Mouse (Mus musculus): Measurements from ENCODE around the gene Camsap1. TPM values are rescaled to one million over a fixed set of nuclear protein-coding genes. Genes with fewer than 3 reads are reported as not detected.

Gene Camsap1
- polyA plus RNA-seq, 1 experiment from 2014 or later, result 4.2 TPM

- H3K4me2 ChIP-seq (ENCODE audit: low read depth, low read length), result no peak overlapping the region
- H3K4me1 ChIP-seq (ENCODE audit: control insufficient read depth, insufficient read depth, low read length), result no peaks in the 10 kb centered on the region
- 71% methylated on average over 3 of the region's 3 CpGs for WGBS
- no peaks in the 10 kb centered on the region for H3K27me3 ChIP-seq (replicated peaks; ENCODE audit: control insufficient read depth, insufficient read depth, low read length)
- no peaks in the 10 kb centered on the region for H3K9me3 ChIP-seq (ENCODE audit: control insufficient read depth, low read length)
- H3K27ac ChIP-seq (ENCODE audit: low read length), result no peak overlapping the region
- no peak overlapping the region for H3K9ac ChIP-seq (ENCODE audit: low read depth, low read length)
- peaks cover 3% of the 10 kb centered on the region; the same call in 1 of the 2 replicates for H3K36me3 ChIP-seq (ENCODE audit: control insufficient read depth, insufficient read depth, low read length)
- H3K4me3 ChIP-seq (ENCODE audit: low read length), result no peak overlapping the region
- no peak for ATAC-seq
Measured at GRCm38 (mm10) chr2:25947950-25948349, 35.1 kb downstream of the Camsap1 start.

DNA sequence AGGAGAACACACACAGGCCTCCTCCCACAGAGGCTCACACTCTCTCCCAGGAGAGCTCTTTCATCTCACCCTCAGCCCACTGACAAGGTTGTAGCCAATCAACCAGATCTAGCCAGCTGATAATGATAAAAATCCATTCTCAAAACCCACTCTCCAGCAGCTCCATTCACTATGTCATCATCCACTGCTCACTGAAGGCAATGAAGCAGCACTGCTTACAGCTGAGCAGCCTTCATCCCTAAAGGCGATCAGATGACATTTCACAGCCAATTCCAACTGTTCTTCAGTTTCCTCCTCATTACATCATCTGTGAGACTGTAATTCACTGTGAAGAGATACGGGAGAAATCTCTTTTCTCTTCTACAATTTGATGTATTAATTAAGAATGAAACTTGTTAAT lies 39.3 kb downstream of the Camsap1 start:
- Histone ChIP-seq H3K4me2 (ENCODE audit: low read depth, low read length) (no peak overlapping the region), H3K27me3 (replicated peaks; ENCODE audit: control insufficient read depth, insufficient read depth, low read length) (no peaks in the 10 kb centered on the region), H3K4me1 (ENCODE audit: control insufficient read depth, insufficient read depth, low read length) (no peaks in the 10 kb centered on the region), H3K36me3 (ENCODE audit: control insufficient read depth, insufficient read depth, low read length) (peaks cover 5% of the 10 kb centered on the region; the same call in 1 of the 2 replicates), H3K9ac (ENCODE audit: low read depth, low read length) (no peak overlapping the region), H3K9me3 (ENCODE audit: control insufficient read depth, low read length) (no peaks in the 10 kb centered on the region), H3K27ac (ENCODE audit: low read length) (no peak overlapping the region), H3K4me3 (ENCODE audit: low read length) (no peak overlapping the region)
- WGBS, result 90% methylated on average over 2 of the region's 2 CpGs
- no peak for ATAC-seq

- Histone ChIP-seq H3K4me3 (ENCODE audit: low read length) (no peak overlapping the region), H3K27ac (ENCODE audit: low read length) (no peak overlapping the region), H3K9me3 (ENCODE audit: control insufficient read depth, low read length) (no peaks in the 10 kb centered on the region), H3K36me3 (ENCODE audit: control insufficient read depth, insufficient read depth, low read length) (peaks cover 9% of the 10 kb centered on the region; the same call in 1 of the 2 replicates), H3K4me1 (ENCODE audit: control insufficient read depth, insufficient read depth, low read length) (no peaks in the 10 kb centered on the region), H3K4me2 (ENCODE audit: low read depth, low read length) (no peak overlapping the region), H3K27me3 (replicated peaks; ENCODE audit: control insufficient read depth, insufficient read depth, low read length) (no peaks in the 10 kb centered on the region), H3K9ac (ENCODE audit: low read depth, low read length) (no peak overlapping the region)
- 85% methylated on average over 6 of the region's 6 CpGs for WGBS
- no peak for ATAC-seq
Measured at GRCm38 (mm10) chr2:25940503-25940902, 42.6 kb downstream of the Camsap1 start.

GRCm38 (mm10) chr2:25931249-25931859 lies 51.7 kb downstream of the Camsap1 start:
- H3K4me1 ChIP-seq (ENCODE audit: control insufficient read depth, insufficient read depth, low read length), result no peaks in the 10 kb centered on the region

DNA sequence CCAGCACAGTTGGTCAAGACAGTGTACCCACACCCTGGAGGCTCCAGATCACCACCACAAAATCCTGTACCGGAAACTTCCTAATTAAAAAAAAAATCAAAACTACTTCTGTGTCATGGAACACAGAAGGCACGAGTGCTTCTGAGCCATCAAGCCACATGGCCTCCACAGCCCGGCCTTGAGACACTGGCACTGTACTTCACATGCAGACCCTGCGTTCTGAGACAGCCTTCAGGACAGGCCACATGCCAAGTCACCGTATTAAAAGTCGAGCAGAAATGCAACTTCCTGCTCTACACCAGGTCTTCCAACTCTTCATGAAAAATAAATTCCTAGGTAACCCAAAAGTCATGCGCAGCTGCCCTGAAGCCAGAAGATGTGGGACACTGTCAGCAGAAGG lies 55.3 kb downstream of the Camsap1 start:
- no peaks in the 10 kb centered on the region; the same call in 1 of the 2 replicates for H3K36me3 ChIP-seq (ENCODE audit: control insufficient read depth, insufficient read depth, low read length)
- H3K27ac ChIP-seq (ENCODE audit: low read length), result no peak overlapping the region
- H3K9me3 ChIP-seq (ENCODE audit: control insufficient read depth, low read length), result no peaks in the 10 kb centered on the region
- 94% methylated on average over 7 of the region's 7 CpGs for WGBS
- H3K27me3 ChIP-seq (replicated peaks; ENCODE audit: control insufficient read depth, insufficient read depth, low read length), result no peaks in the 10 kb centered on the region
- no peak overlapping the region for H3K4me3 ChIP-seq (ENCODE audit: low read length)
- no peak overlapping the region for H3K4me2 ChIP-seq (ENCODE audit: low read depth, low read length)
- no peak for ATAC-seq
- no peak overlapping the region for H3K9ac ChIP-seq (ENCODE audit: low read depth, low read length)
- no peaks in the 10 kb centered on the region for H3K4me1 ChIP-seq (ENCODE audit: control insufficient read depth, insufficient read depth, low read length)

More at GRCm38 (mm10) chr2:25931249-25931859, 51.7 kb downstream of the Camsap1 start:
- H3K36me3 ChIP-seq (ENCODE audit: control insufficient read depth, insufficient read depth, low read length), result peaks cover 7% of the 10 kb centered on the region
- H3K9ac ChIP-seq (ENCODE audit: low read depth, low read length), result no peak overlapping the region
- H3K4me2 ChIP-seq (ENCODE audit: low read depth, low read length), result no peak overlapping the region
- H3K27ac ChIP-seq (ENCODE audit: low read length), result no peak overlapping the region
- no peak overlapping the region for H3K4me3 ChIP-seq (ENCODE audit: low read length)
- no peaks in the 10 kb centered on the region for H3K9me3 ChIP-seq (ENCODE audit: control insufficient read depth, low read length)
- ATAC-seq, result no peak
- WGBS, result 76% methylated on average over 6 of the region's 6 CpGs
- H3K27me3 ChIP-seq (replicated peaks; ENCODE audit: control insufficient read depth, insufficient read depth, low read length), result no peaks in the 10 kb centered on the region

GRCm38 (mm10) chr2:25924934-25925333 lies 58.1 kb downstream of the Camsap1 start:
- Histone ChIP-seq H3K4me2 (ENCODE audit: low read depth, low read length) (no peak overlapping the region), H3K4me3 (ENCODE audit: low read length) (no peak overlapping the region), H3K27ac (ENCODE audit: low read length) (no peak overlapping the region), H3K9me3 (ENCODE audit: control insufficient read depth, low read length) (no peaks in the 10 kb centered on the region), H3K36me3 (ENCODE audit: control insufficient read depth, insufficient read depth, low read length) (no peaks in the 10 kb centered on the region), H3K9ac (ENCODE audit: low read depth, low read length) (no peak overlapping the region), H3K27me3 (replicated peaks; ENCODE audit: control insufficient read depth, insufficient read depth, low read length) (no peaks in the 10 kb centered on the region), H3K4me1 (ENCODE audit: control insufficient read depth, insufficient read depth, low read length) (peaks cover 8% of the 10 kb centered on the region)
- 84% methylated on average over 4 of the region's 4 CpGs for WGBS
- no peak for ATAC-seq

- no peaks in the 10 kb centered on the region for H3K9me3 ChIP-seq (ENCODE audit: control insufficient read depth, low read length)
- peaks cover 11% of the 10 kb centered on the region for H3K4me1 ChIP-seq (ENCODE audit: control insufficient read depth, insufficient read depth, low read length)
- no peak overlapping the region for H3K4me3 ChIP-seq (ENCODE audit: low read length)
- WGBS, result 70% methylated on average over 2 of the region's 2 CpGs
- ATAC-seq, result peak; percentile 73
- H3K27me3 ChIP-seq (replicated peaks; ENCODE audit: control insufficient read depth, insufficient read depth, low read length), result no peaks in the 10 kb centered on the region
- H3K9ac ChIP-seq (ENCODE audit: low read depth, low read length), result no peak overlapping the region
- H3K4me2 ChIP-seq (ENCODE audit: low read depth, low read length), result no peak overlapping the region
- no peak overlapping the region for H3K27ac ChIP-seq (ENCODE audit: low read length)
- no peaks in the 10 kb centered on the region for H3K36me3 ChIP-seq (ENCODE audit: control insufficient read depth, insufficient read depth, low read length)
Measured at GRCm38 (mm10) chr2:25923799-25924198, 59.3 kb downstream of the Camsap1 start.

- WGBS, result 49% methylated on average over 3 of the region's 3 CpGs
- Histone ChIP-seq H3K9me3 (ENCODE audit: control insufficient read depth, low read length) (no peaks in the 10 kb centered on the region), H3K36me3 (ENCODE audit: control insufficient read depth, insufficient read depth, low read length) (no peaks in the 10 kb centered on the region), H3K9ac (ENCODE audit: low read depth, low read length) (no peak overlapping the region), H3K27ac (ENCODE audit: low read length) (no peak overlapping the region), H3K27me3 (replicated peaks; ENCODE audit: control insufficient read depth, insufficient read depth, low read length) (no peaks in the 10 kb centered on the region), H3K4me1 (ENCODE audit: control insufficient read depth, insufficient read depth, low read length) (peaks cover 11% of the 10 kb centered on the region), H3K4me2 (ENCODE audit: low read depth, low read length) (no peak overlapping the region), H3K4me3 (ENCODE audit: low read length) (no peak overlapping the region)
- ATAC-seq, result peak; percentile 63
Measured at GRCm38 (mm10) chr2:25919972-25920371, 63.1 kb downstream of the Camsap1 start.

- WGBS, result 81% methylated on average over 2 of the region's 2 CpGs
- no peak overlapping the region for H3K9ac ChIP-seq (ENCODE audit: low read depth, low read length)
Measured at GRCm38 (mm10) chr2:25918408-25918807, 64.7 kb downstream of the Camsap1 start.

GRCm38 (mm10) chr2:25914821-25915220 lies 68.3 kb downstream of the Camsap1 start:
- H3K9ac ChIP-seq (ENCODE audit: low read depth, low read length), result no peak overlapping the region

More at GRCm38 (mm10) chr2:25918408-25918807, 64.7 kb downstream of the Camsap1 start:
- H3K4me3 ChIP-seq (ENCODE audit: low read length), result no peak overlapping the region
- ATAC-seq, result no peak
- H3K9me3 ChIP-seq (ENCODE audit: control insufficient read depth, low read length), result no peaks in the 10 kb centered on the region
- H3K27me3 ChIP-seq (replicated peaks; ENCODE audit: control insufficient read depth, insufficient read depth, low read length), result no peaks in the 10 kb centered on the region
- peaks cover 11% of the 10 kb centered on the region for H3K4me1 ChIP-seq (ENCODE audit: control insufficient read depth, insufficient read depth, low read length)
- no peak overlapping the region for H3K27ac ChIP-seq (ENCODE audit: low read length)
- no peaks in the 10 kb centered on the region for H3K36me3 ChIP-seq (ENCODE audit: control insufficient read depth, insufficient read depth, low read length)
- H3K4me2 ChIP-seq (ENCODE audit: low read depth, low read length), result no peak overlapping the region

More at GRCm38 (mm10) chr2:25914821-25915220, 68.3 kb downstream of the Camsap1 start:
- Histone ChIP-seq H3K4me1 (ENCODE audit: control insufficient read depth, insufficient read depth, low read length) (0 out of 2 replicates have a peak, but pooled peaks cover 2% of the 10 kb centered on the region), H3K4me3 (ENCODE audit: low read length) (no peak overlapping the region), H3K27ac (ENCODE audit: low read length) (no peak overlapping the region), H3K4me2 (ENCODE audit: low read depth, low read length) (no peak overlapping the region), H3K36me3 (ENCODE audit: control insufficient read depth, insufficient read depth, low read length) (no peaks in the 10 kb centered on the region), H3K27me3 (replicated peaks; ENCODE audit: control insufficient read depth, insufficient read depth, low read length) (no peaks in the 10 kb centered on the region), H3K9me3 (ENCODE audit: control insufficient read depth, low read length) (no peaks in the 10 kb centered on the region)
- ATAC-seq, result no peak
- WGBS, result 85% methylated on average over 5 of the region's 5 CpGs

All from intestine, embryonic 16.5 days (tissue).